Mouse (Mus musculus) brain, embryonic 18.5 days (tissue): ENCODE data around the gene Synj2.
"Not testable (repeated sequence)": the region's sequence is repeated elsewhere in the genome, so short reads cannot be mapped to it uniquely, and the experiment has no call there.

ENCODE experiments used
- DNase-seq: peaks from one replicate; pipeline ENCODE4 v3.0.0-alpha.2; 2012; ENCODE audit warnings: low read depth, low spot score

The Synj2 gene

GRCm38 (mm10) chr17:5999039-5999543 is 58.0 kb downstream of the Synj2 start:
- no peak for DNase-seq

DNA sequence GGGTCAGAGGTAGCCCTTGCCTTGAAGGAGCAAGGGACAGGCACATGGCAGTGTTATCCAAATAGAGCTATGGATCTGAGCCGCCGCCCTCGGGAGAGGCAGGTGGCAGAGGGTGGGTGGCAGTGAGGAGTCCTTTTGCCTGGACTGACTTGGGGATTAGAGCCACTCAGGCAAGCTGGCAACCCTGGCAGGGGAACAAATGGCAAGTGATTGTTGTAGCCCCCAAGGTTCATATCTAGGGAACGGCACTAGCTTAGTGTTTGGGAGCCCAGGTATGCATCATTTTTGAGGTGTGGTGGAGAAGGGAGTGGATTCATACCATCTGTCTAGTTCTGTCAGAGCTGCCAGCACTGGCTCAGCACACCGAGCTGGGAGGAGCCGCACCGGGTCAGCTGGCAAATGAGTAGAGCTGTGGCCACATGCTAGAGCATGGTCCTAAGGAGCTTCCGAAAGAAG is 59.8 kb downstream of the Synj2 start:
- no peak for DNase-seq

- no peak for DNase-seq
Observed at GRCm38 (mm10) chr17:6001389-6001788, 60.3 kb downstream of the Synj2 start.

DNA sequence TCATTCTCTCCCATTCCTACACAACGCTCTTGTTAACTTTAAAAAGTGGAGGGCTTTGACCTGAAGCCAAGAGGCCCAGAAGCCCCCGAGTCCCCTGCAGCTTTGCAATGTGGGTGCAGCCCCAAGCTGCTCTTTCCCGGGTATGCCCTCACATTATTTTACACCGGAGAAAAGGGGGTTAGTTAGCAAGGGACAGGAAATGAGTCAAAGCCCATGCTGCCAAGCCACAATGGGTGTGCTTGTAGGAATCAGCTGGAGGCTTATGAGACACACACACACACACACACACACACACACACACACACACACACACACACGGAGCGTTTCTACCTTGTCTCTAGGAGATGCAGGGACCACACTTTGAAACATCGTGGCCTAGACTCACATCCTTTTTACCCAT is 60.8 kb downstream of the Synj2 start:
- no peak for DNase-seq

DNA sequence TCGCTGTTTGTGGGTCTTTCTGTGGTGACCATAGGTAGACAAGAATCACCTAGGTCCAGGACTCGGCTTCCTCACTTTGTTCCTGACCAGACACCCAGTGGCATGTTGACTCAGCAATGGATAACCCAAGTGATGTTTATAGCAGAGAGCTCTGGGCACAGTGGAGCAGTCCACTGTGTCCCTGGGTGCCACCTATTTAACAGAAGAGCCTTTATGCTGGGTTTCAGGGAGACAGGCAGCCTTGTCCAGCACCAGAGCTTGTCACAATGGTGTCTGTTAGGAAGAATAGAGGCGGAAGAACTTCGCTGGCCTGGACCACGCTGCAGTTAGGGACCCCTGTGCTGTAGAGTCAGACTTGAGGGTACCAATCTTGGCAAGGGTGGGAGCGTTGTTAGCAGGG is 61.5 kb downstream of the Synj2 start:
- DNase-seq, result no peak

DNA sequence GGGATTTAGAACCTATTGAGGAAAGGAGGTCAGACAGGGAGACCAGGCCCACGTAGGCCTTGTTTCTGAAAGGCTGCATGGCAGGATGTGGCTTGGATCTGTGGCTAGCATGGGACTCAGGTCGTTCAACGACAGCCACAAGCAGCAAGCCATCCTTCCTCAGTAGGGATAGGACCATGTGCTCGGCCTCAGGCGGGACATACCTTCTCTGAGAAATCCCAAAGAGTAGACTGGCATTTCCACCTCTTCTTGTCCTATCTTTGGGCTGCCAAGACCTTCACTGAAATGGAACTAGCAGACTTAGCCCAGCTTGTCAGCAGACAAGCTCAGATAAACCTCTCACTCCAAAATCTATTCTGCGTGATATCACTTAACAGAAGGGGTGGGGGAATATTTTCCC is 62.6 kb downstream of the Synj2 start:
- no peak for DNase-seq

DNA sequence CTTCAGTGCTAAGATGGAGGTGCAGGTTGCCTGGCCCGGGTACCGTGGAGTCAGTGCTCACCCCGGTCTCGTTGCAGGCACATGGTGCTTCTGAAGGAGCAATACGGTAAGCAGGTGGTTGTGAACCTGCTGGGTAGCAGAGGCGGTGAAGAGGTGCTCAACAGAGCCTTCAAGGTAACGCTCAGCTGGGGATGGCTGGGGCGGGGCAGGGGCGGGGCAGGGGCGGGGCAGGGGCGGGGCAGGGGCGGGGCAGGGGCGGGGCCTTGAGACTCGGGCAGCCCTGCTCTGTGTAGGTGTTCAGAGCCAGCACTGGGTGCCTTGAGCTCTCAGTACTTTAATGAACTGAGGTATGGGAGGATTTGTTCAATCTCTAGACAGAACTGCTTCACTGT is 64.2 kb downstream of the Synj2 start:
- DNase-seq, result no peak

GRCm38 (mm10) chr17:6005638-6006471 is 64.8 kb downstream of the Synj2 start:
- DNase-seq, result peak; percentile 72

DNA sequence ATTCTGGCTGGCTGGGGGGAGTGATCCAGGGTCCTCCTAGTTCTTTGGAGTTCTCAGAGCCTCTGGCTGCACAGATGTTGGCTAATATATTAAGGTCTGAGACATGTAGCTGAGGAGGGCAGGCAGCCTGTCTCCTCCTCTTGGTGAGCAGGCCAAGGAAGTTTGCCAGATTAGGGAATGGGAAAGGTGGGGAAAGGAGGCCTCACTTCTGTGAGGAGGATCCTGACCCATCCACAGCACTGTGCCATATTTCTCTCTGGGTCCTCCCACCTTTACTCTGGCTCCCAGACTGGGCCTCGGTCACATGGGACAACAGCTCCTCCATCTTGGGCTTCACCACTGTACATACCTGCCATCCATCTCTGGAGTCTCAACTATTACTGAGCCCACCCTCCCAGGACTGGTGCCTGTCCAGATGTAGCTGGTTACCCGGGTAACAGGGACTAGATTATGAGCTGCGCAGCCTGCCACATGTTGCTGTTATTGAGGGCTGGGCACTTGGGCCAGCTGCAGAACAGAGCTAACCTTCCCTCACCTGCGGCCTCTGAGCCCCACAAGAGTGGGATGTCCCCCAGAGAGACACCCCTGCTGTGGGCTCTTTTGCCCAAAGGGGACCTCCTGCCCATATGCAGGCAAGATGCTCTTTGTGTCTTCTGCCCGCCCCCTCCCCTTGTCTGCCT is 66.2 kb downstream of the Synj2 start:
- DNase-seq, result no peak

DNA sequence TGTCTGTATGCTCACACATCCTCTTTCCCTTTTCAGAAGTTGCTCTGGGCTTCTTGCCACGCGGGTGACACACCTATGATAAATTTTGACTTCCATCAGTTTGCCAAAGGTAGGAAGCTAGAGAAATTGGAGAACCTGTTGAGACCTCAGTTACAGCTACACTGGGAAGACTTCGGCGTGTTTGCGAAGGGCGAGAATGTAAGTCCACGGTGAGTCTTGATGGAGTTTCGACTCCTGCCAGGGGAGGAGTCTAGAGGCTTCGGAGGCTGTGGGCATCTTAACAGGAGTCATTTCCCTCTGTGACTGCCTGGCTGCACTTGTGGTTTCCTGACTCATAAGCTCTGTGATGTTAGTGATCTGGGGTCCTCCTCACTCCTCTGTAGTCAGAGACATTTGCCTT is 66.8 kb downstream of the Synj2 start:
- no peak for DNase-seq

GRCm38 (mm10) chr17:6008590-6008989 is 67.5 kb downstream of the Synj2 start:
- no peak for DNase-seq

- DNase-seq, result no peak
Observed at GRCm38 (mm10) chr17:6009606-6010005, 68.5 kb downstream of the Synj2 start.

- DNase-seq, result no peak
Observed at GRCm38 (mm10) chr17:6013079-6013478, 72.0 kb downstream of the Synj2 start.

GRCm38 (mm10) chr17:6014985-6015384 is 73.9 kb downstream of the Synj2 start:
- no peak for DNase-seq

DNA sequence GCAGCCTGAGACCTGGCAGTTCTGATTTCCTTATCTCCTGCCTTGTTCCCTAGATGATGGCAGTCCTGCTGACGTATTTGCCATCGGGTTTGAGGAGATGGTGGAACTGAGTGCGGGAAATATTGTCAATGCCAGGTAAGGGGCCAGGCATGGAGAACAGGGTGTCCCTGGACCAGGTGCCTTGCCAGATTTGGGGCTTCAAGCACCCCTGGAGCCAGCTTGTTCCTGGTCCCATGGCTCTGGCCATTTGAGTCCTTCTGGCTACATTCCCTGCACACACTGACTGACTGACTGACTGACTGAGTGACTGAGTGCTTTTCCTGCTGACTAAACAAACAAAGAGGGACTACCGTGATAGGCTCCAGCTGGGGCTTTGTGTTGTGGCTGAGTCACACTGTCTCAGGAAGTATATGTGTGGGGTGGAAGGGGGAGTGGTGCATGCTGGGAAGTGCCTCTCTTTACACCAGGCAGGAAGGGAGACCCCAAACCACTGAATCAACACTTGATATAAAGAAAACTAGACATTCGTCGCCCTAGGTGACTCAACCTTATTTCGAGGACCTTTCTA is 75.2 kb downstream of the Synj2 start:
- DNase-seq, result no peak

DNA sequence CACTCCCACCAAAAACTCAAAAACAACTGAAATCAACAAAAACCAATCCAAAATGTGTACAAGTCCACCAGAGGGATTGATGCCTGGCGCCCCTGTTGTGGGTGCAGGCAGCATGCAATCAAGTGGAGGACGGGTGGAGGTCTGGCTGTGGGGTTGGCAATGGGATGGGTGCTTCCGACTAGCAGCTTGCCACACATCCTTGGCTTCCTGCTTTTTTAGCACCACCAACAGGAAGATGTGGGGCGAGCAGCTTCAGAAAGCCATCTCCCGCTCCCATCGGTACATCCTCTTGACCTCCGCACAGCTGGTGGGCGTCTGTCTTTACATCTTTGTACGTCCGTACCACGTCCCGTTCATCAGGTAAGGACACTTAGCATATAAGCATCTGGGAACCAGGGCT is 76.2 kb downstream of the Synj2 start:
- DNase-seq, result no peak

GRCm38 (mm10) chr17:6018348-6018747 is 77.3 kb downstream of the Synj2 start:
- DNase-seq, result no peak

GRCm38 (mm10) chr17:6019776-6020175 is 78.7 kb downstream of the Synj2 start:
- no peak for DNase-seq

DNA sequence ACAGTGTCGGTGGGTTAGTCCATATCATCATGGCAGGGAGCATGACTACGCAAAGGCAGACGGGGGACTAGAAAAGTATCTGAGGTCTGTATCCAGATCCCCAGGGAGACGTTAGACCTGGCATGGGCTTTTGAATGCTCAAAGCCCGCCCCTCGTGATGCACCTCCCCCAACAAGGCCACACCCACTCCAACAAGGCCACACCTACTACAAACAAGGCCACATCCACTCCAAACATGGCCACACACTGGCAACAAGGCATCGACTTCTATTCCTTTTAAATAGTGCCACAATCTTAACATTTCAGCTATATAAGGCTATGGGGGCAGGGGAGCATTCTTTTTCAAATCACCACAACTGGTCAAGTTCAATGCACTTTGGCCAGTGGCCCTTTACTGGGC is 79.6 kb downstream of the Synj2 start:
- no peak for DNase-seq

DNA sequence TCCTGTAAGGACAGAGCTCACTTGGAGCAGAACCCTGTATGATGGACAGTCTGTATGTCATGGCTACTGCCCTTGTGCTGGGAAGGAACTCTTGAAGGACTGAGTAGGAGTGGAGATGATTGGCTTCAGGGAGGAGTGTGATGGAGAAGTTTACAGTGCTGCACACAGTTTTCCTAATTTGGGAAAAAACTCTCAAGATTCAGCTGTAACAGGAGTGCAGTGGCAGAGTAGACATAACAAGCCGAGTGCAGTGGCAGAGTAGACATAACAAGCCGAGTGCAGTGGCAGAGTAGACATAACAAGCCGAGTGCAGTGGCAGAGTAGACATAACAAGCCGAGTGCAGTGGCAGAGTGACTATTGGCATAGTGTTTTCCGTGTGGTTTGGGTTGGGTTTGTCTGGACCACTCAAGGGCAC is 80.3 kb downstream of the Synj2 start:
- not testable (repeated sequence) for DNase-seq

DNA sequence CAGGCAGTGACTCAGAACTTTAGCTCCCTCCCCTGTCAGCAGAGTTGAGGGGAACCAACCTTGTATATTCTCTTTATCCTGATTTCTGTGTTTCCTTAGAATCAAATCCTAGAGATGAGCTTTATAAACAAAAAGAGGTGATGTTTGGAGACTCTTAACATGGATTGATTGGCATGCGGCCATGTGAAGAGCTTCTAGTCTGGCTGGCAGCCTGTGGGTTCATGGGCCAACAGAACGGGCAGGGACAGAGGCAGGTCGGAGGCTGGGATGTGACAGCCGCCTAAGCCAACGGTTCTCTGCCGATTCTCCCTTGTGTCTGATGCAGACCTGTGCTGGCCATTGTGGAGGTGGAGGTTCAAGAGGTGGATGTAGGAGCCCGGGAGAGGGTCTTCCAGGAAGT is 84.8 kb downstream of the Synj2 start:
- no peak for DNase-seq

DNA sequence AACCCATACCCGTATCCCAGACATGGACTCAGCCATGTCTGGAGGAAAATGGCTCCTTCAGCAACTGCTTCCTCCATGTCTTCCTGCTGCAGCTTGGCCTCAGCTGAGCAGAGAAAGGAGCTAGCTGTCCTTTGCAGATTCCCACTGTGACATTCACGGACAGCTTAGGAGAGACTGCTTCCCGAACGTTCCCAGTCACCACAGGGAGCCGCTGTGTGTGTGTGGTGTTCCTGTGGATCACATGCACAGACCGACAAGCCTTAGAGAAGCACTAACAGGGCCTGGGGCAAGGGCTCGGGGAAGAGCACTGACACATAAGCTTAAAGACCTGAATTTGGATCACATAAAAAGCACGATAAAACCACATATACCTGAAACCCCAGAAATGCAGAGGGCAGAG is 94.6 kb downstream of the Synj2 start:
- DNase-seq, result no peak

DNA sequence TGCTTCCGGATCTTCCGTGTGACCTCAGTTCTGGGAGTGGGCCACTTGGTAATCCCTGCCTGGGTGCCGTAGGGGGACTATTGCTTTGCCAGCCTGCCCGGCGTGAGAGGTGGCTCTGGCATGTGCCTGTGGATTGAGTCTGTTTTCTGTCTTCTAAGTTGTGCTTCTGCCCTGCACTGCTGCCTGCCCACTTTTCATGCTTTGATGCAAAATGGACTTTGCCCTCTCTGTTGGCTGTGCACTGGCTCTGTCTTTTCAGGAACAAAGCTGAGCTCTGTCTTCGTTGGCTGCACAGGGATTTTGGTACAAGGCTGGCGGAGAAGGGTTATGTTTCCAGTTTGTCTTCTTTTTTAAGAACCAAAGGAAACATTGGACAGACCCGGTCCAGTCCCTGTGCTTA is 95.4 kb downstream of the Synj2 start:
- no peak for DNase-seq
